Mouse (Mus musculus) MEL (cell line): ENCODE data around the gene Lrrc4. TPM values are rescaled to one million over a fixed set of nuclear protein-coding genes. Genes with fewer than 3 reads are reported as not detected.

Source experiments
- DNase-seq: peaks from one replicate; pipeline ENCODE4 v3.0.0; 2011; ENCODE audit warnings: low read depth, low spot score
- H3K27ac ChIP-seq: 2 replicates; pipeline ENCODE4 v1.5.1; 2012; ENCODE audit warnings: low read depth, mild to moderate bottlenecking, control low read depth, low read length, moderate library complexity; ENCODE audit not compliant: control insufficient read depth
- H3K27me3 ChIP-seq, 2 experiments: fragments of 150-350 bp in 1 of 2; sonication (generic) in 1 of 2; 2 replicates each; pipeline ENCODE4 v1.6.1; 2012; ENCODE audit warnings: low read length in 2 of 2, mild to moderate bottlenecking in 2 of 2, improper control_type of control experiment in 1 of 2, moderate library complexity in 1 of 2; ENCODE audit not compliant: insufficient read depth in 2 of 2, control insufficient read depth in 1 of 2
- H3K36me3 ChIP-seq, 2 experiments: 2 replicates each; pipeline ENCODE4 v1.6.1; 2012 to 2014; ENCODE audit warnings: low read length in 2 of 2, improper control_type of control experiment in 1 of 2, inconsistent platforms in 1 of 2, mild to moderate bottlenecking in 1 of 2; ENCODE audit not compliant: insufficient read depth in 2 of 2, control insufficient read depth in 1 of 2
- H3K4me1 ChIP-seq, 2 experiments: fragments of 150-350 bp in 1 of 2; sonication (generic) in 1 of 2; 2 replicates each; pipeline ENCODE4 v1.6.1; 2012; ENCODE audit warnings: low read length in 2 of 2, improper control_type of control experiment in 1 of 2, mild to moderate bottlenecking in 1 of 2; ENCODE audit not compliant: insufficient read depth in 2 of 2, control insufficient read depth in 1 of 2
- H3K4me3 ChIP-seq, 2 experiments: fragments of 150-350 bp in 1 of 2; sonication (generic) in 1 of 2; 2 replicates each; pipeline ENCODE4 v1.5.1; 2012; ENCODE audit warnings: low read depth in 2 of 2, low read length in 2 of 2, mild to moderate bottlenecking in 2 of 2, moderate library complexity in 2 of 2, control low read depth in 1 of 2, improper control_type of control experiment in 1 of 2; ENCODE audit not compliant: control insufficient read depth in 1 of 2, insufficient read depth in 1 of 2
- H3K79me2 ChIP-seq: 2 replicates; pipeline ENCODE4 v1.6.1; 2012; ENCODE audit warnings: mild to moderate bottlenecking, low read length, moderate library complexity; ENCODE audit not compliant: control insufficient read depth, poor library complexity, insufficient read depth
- H3K9ac ChIP-seq: 2 replicates; pipeline ENCODE4 v1.6.1; 2012; ENCODE audit warnings: low read depth, mild to moderate bottlenecking, control low read depth, low read length, moderate library complexity; ENCODE audit not compliant: control insufficient read depth, poor library complexity, severe bottlenecking
- H3K9me3 ChIP-seq: fragments of 150-350 bp; sonication (generic); replicated peaks from 2 replicates; pipeline ENCODE4 v1.6.1; 2012; ENCODE audit warnings: mild to moderate bottlenecking, low read length, improper control_type of control experiment, moderate library complexity; ENCODE audit not compliant: insufficient read depth
- BHLHE40 ChIP-seq: IDR thresholded peaks from 2 replicates; pipeline ENCODE4 v1.6.1; 2012; ENCODE audit warnings: low read depth, mild to moderate bottlenecking, inconsistent platforms, low read length, improper control_type of control experiment, borderline replicate concordance
- CHD1 ChIP-seq: IDR thresholded peaks from 2 replicates; pipeline ENCODE4 v1.6.1; 2012; ENCODE audit warnings: low read depth, mild to moderate bottlenecking, inconsistent platforms, low read length, improper control_type of control experiment
- CTCF ChIP-seq, 3 experiments: IDR thresholded peaks in 2 of 3; conservative IDR thresholded peaks in 1 of 3; 2 replicates each; pipeline ENCODE4 v1.5.1; 2011 to 2012; ENCODE audit warnings: low read length in 3 of 3, low read depth in 2 of 3, mild to moderate bottlenecking in 2 of 3, improper control_type of control experiment in 1 of 3, inconsistent platforms in 1 of 3, mixed read lengths in 1 of 3, moderate library complexity in 1 of 3; ENCODE audit not compliant: control insufficient read depth in 1 of 3, insufficient read depth in 1 of 3, poor library complexity in 1 of 3, severe bottlenecking in 1 of 3
- ELF1 ChIP-seq: IDR thresholded peaks from 2 replicates; pipeline ENCODE4 v1.6.1; 2014; ENCODE audit warnings: low read depth, mild to moderate bottlenecking, inconsistent platforms, low read length, improper control_type of control experiment, moderate library complexity
- GATA1 ChIP-seq: IDR thresholded peaks from 2 replicates; pipeline ENCODE4 v1.6.1; 2011; ENCODE audit warnings: low read depth, low read length, improper control_type of control experiment
- HCFC1 ChIP-seq: IDR thresholded peaks from 2 replicates; pipeline ENCODE4 v1.6.1; 2012; ENCODE audit warnings: low read depth, mild to moderate bottlenecking, inconsistent platforms, low read length, improper control_type of control experiment, moderate library complexity
- JUND ChIP-seq: IDR thresholded peaks from 2 replicates; pipeline ENCODE4 v1.6.1; 2011; ENCODE audit warnings: low read depth, mild to moderate bottlenecking, improper control_type of control experiment, low read length
- KAT2A ChIP-seq: conservative IDR thresholded peaks from 2 replicates; pipeline ENCODE4 v1.6.1; 2012; ENCODE audit warnings: low read depth, low read length, improper control_type of control experiment, inconsistent platforms
- MAX ChIP-seq: IDR thresholded peaks from 2 replicates; pipeline ENCODE4 v1.6.1; 2011; ENCODE audit warnings: low read length, improper control_type of control experiment
- MAZ ChIP-seq: IDR thresholded peaks from 2 replicates; pipeline ENCODE4 v1.6.1; 2012; ENCODE audit warnings: low read depth, mild to moderate bottlenecking, inconsistent platforms, low read length, improper control_type of control experiment
- MEF2A ChIP-seq: IDR thresholded peaks from 2 replicates; pipeline ENCODE4 v1.6.1; 2014; ENCODE audit warnings: low read depth, mild to moderate bottlenecking, inconsistent platforms, low read length, improper control_type of control experiment; ENCODE audit not compliant: poor library complexity, insufficient replicate concordance, severe bottlenecking; ENCODE audit errors: extremely low read depth
- POLR2A ChIP-seq, 2 experiments: IDR thresholded peaks; 2 replicates each; pipeline ENCODE4 v1.6.1; 2011 to 2012; ENCODE audit warnings: low read length in 2 of 2, mild to moderate bottlenecking in 2 of 2, control low read depth in 1 of 2, improper control_type of control experiment in 1 of 2, low read depth in 1 of 2, moderate library complexity in 1 of 2; ENCODE audit not compliant: control insufficient read depth in 1 of 2, insufficient read depth in 1 of 2, poor library complexity in 1 of 2
- POLR2AphosphoS5 ChIP-seq: IDR thresholded peaks from 2 replicates; pipeline ENCODE4 v1.6.1; 2012; ENCODE audit warnings: low read depth, borderline replicate concordance, mild to moderate bottlenecking, inconsistent platforms, low read length, moderate library complexity, mixed read lengths
- RAD21 ChIP-seq: IDR thresholded peaks from 2 replicates; pipeline ENCODE4 v1.6.1; 2011; ENCODE audit warnings: mild to moderate bottlenecking, low read depth, low read length, improper control_type of control experiment
- SIN3A ChIP-seq: IDR thresholded peaks from 2 replicates; pipeline ENCODE4 v1.6.1; 2012; ENCODE audit warnings: low read length, improper control_type of control experiment, inconsistent platforms
- SMC3 ChIP-seq: IDR thresholded peaks from 2 replicates; pipeline ENCODE4 v1.6.1; 2011; ENCODE audit warnings: low read depth, low read length, improper control_type of control experiment
- TBP ChIP-seq: IDR thresholded peaks from 2 replicates; pipeline ENCODE4 v1.8.0; 2011; ENCODE audit warnings: low read depth, low read length, improper control_type of control experiment
- TCF12 ChIP-seq: IDR thresholded peaks from 2 replicates; pipeline ENCODE4 v1.6.1; 2014; ENCODE audit warnings: low read depth, mild to moderate bottlenecking, inconsistent platforms, low read length, improper control_type of control experiment, moderate library complexity
- UBTF ChIP-seq: IDR thresholded peaks from 2 replicates; pipeline ENCODE4 v1.6.1; 2012; ENCODE audit warnings: low read depth, mild to moderate bottlenecking, inconsistent platforms, low read length, improper control_type of control experiment, moderate library complexity, borderline replicate concordance; ENCODE audit not compliant: insufficient read depth
- USF1 ChIP-seq: IDR thresholded peaks from 2 replicates; pipeline ENCODE4 v1.6.1; 2014; ENCODE audit warnings: low read depth, mild to moderate bottlenecking, inconsistent platforms, low read length, improper control_type of control experiment, moderate library complexity
- USF2 ChIP-seq, 2 experiments: IDR thresholded peaks; 2 replicates each; pipeline ENCODE4 v1.6.1; 2011 to 2012; ENCODE audit warnings: improper control_type of control experiment in 2 of 2, low read length in 2 of 2, borderline replicate concordance in 1 of 2, inconsistent platforms in 1 of 2, low read depth in 1 of 2, mild to moderate bottlenecking in 1 of 2; ENCODE audit not compliant: insufficient read depth in 1 of 2
- ZC3H11A ChIP-seq: IDR thresholded peaks from 2 replicates; pipeline ENCODE4 v1.6.1; 2012; ENCODE audit warnings: low read depth, mild to moderate bottlenecking, inconsistent platforms, low read length, improper control_type of control experiment
- ZKSCAN1 ChIP-seq: IDR thresholded peaks from 2 replicates; pipeline ENCODE4 v1.6.1; 2012; ENCODE audit warnings: low read depth, mild to moderate bottlenecking, inconsistent platforms, low read length, improper control_type of control experiment, moderate library complexity
- ZMIZ1 ChIP-seq: IDR thresholded peaks from 2 replicates; pipeline ENCODE4 v1.6.1; 2012; ENCODE audit warnings: low read depth, mild to moderate bottlenecking, inconsistent platforms, low read length, improper control_type of control experiment, moderate library complexity
- polyA plus RNA-seq, 2 experiments: library from polyadenylated mRNA; stranded (reverse) in 1 of 2; unstranded in 1 of 2; fragments of >175 nt in 1 of 2; fragments of >200 nt in 1 of 2; gene quantifications; 2 replicates each; pipeline versions ENCODE4 v1.2.1 to v1.2.4; 2012; ENCODE audit warnings: low replicate concordance in 2 of 2, low read depth in 1 of 2; ENCODE audit not compliant: insufficient read length in 2 of 2, insufficient read depth in 1 of 2, missing spikeins in 1 of 2
- total RNA-seq: library from RNA; depleted of rRNA; stranded (reverse); fragments of 300-350 nt; gene quantifications from 2 replicates; pipeline ENCODE4 v1.2.3, GENCODE M21; 2012

Lrrc4 gene
- total and polyA plus RNA-seq, 3 experiments = 0.07 to 0.12 TPM; not detected in 1

GRCm38 (mm10) chr6:28762132-28762775, 69.3 kb downstream of the Lrrc4 start:
- no peak overlapping the region for H3K27ac ChIP-seq
- no peaks in the 10 kb centered on the region for H3K27me3 ChIP-seq
- H3K79me2 ChIP-seq = no peaks in the 10 kb centered on the region
- H3K4me1 ChIP-seq = peaks cover 5 to 13% of the 10 kb centered on the region in 2 experiments; a peak in 3 of 4 replicates
- DNase-seq = no peak
- H3K4me3 ChIP-seq = no peak overlapping the region
- TF ChIP-seq HCFC1 (no peak), USF1 (no peak), ZMIZ1 (no peak)
- TF ChIP-seq, all 39 proteins: peak for 0
- Histone ChIP-seq H3K9ac (no peak overlapping the region), H3K36me3 (peaks cover 20 to 27% of the 10 kb centered on the region in 2 experiments), H3K9me3 (no peaks in the 10 kb centered on the region)

GRCm38 (mm10) chr6:28761728-28762127, 69.8 kb downstream of the Lrrc4 start:
- peaks cover 5 to 13% of the 10 kb centered on the region in 2 experiments; a peak in 3 of 4 replicates for H3K4me1 ChIP-seq
- peaks cover 20 to 29% of the 10 kb centered on the region in 2 experiments for H3K36me3 ChIP-seq
- TF ChIP-seq CTCF (IDR thresholded peaks at IDR 0.05 in 2 of 3, conservative IDR thresholded peaks at IDR 0.05 in 1 of 3; ENCODE audit: control insufficient read depth in 1 of 3, insufficient read depth in 1 of 3, low read depth in 2 of 3, low read length in 3 of 3, poor library complexity in 1 of 3, severe bottlenecking in 1 of 3) (no peak), TCF12 (no peak), KAT2A (no peak), ZMIZ1 (no peak), RAD21 (no peak), ZC3H11A (no peak), SIN3A (no peak), CHD1 (no peak), MEF2A (no peak), HCFC1 (no peak), POLR2A (IDR thresholded peaks at IDR 0.05; ENCODE audit: control insufficient read depth in 1 of 2, insufficient read depth in 1 of 2, low read depth in 1 of 2, low read length in 2 of 2, poor library complexity in 1 of 2) (no peak), USF2 (IDR thresholded peaks at IDR 0.05; ENCODE audit: borderline replicate concordance in 1 of 2, insufficient read depth in 1 of 2, low read depth in 1 of 2, low read length in 2 of 2) (no peak)
- H3K27ac ChIP-seq = no peak overlapping the region
- H3K79me2 ChIP-seq = no peaks in the 10 kb centered on the region
- no peak overlapping the region for H3K4me3 ChIP-seq
- no peak overlapping the region for H3K9ac ChIP-seq
- no peaks in the 10 kb centered on the region for H3K9me3 ChIP-seq
- DNase-seq = no peak
- H3K27me3 ChIP-seq = no peaks in the 10 kb centered on the region

GRCm38 (mm10) chr6:28758293-28758692, 73.3 kb downstream of the Lrrc4 start:
- Histone ChIP-seq H3K27me3 (no peaks in the 10 kb centered on the region), H3K4me3 (no peak overlapping the region), H3K4me1 (peaks cover 0 to 2% of the 10 kb centered on the region in 2 experiments; a peak in 1 of 4 replicates), H3K9me3 (no peaks in the 10 kb centered on the region), H3K79me2 (no peaks in the 10 kb centered on the region), H3K9ac (no peak overlapping the region), H3K36me3 (peaks cover 0 to 30% of the 10 kb centered on the region in 2 experiments; a peak in 2 of 4 replicates), H3K27ac (no peak overlapping the region)
- no peak for DNase-seq
- no peak for TF ChIP-seq MEF2A
- no peak for TF ChIP-seq JUND
- TF ChIP-seq MAZ = no peak
- TF ChIP-seq MAX = no peak
- no peak for TF ChIP-seq RAD21
- TF ChIP-seq UBTF = no peak
- TF ChIP-seq CHD1 = no peak
- TF ChIP-seq SMC3 = no peak
- TF ChIP-seq GATA1 = no peak
- no peak for TF ChIP-seq USF1
- no peak for TF ChIP-seq ZKSCAN1
- no peak for TF ChIP-seq BHLHE40
- TF ChIP-seq POLR2AphosphoS5 = no peak
- no peak for TF ChIP-seq ELF1
- no peak for TF ChIP-seq TBP
- no peak for TF ChIP-seq USF2 (IDR thresholded peaks at IDR 0.05; ENCODE audit: borderline replicate concordance in 1 of 2, insufficient read depth in 1 of 2, low read depth in 1 of 2, low read length in 2 of 2)
